ENCODE assay signal across 20 mouse cellular contexts in the genomic region with DNA sequence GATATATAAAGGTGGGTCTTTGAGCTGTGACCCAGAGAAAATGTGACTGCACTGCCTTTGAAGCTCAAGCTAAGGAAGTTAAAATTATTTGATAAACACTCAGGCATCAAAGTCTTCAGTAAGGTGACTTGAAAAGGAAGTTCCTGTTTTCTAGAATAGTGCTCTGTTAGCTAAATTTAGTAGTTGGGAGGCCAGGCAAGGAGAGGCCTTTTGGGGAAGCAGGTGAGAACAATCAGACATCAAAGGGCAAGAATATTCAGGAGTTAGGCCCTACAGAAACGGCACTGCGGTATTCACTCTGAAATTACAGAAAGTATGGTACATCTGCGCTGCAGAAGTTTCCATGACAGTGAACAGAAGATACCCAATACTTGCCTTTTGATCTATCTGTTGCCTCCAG. TPM values are rescaled to one million over a fixed set of nuclear protein-coding genes. Genes with fewer than 3 reads are reported as not detected.
DNase-seq lines count a peak whose midpoint lies in the region; ATAC-seq and TF ChIP-seq lines count a peak whose summit lies in the region.
"Had no signal": no experiment of that assay in that cellular context is flagged by ENCODE, and none has a peak within 500 bp of the region (broad histone marks: within the 10 kb centered on the region; RNA-seq: fewer than 3 reads in every experiment).

No protein-coding gene starts in this region.

- peak; percentile 73 for ATAC-seq in CD4-positive, CD25-positive, alpha-beta regulatory T cell, adult 4 months
- no peak for ATAC-seq in stomach, postnatal 0 days (ENCODE audit: low FRiP score, low TSS enrichment)
- ATAC-seq: lung, postnatal 0 days had no signal

- DNase-seq in B cell, adult 2 months: peak; percentile 16
- peak; percentile 31 for DNase-seq in splenic B cell, adult 2 months (ENCODE audit: low read depth, low spot score)
- no peak for DNase-seq in adrenal gland, postnatal 14 days
- no peak for DNase-seq in stomach, postnatal 0 days (ENCODE audit: low spot score)
- DNase-seq in heart, postnatal 14 days: no peak
- DNase-seq: cerebellum, adult 2 months; kidney, adult 2 months; left cerebral cortex, postnatal 4 days; liver, embryonic 13.5 days had no signal

- H3K36me3 ChIP-seq in splenic B cell, adult 2 months (ENCODE audit: control insufficient read depth, insufficient read depth, low read length, poor library complexity, severe bottlenecking): no peaks in the 10 kb centered on the region
- H3K36me3 ChIP-seq in stomach, postnatal 0 days (ENCODE audit: control insufficient read depth, insufficient read depth, low read length): 0 out of 2 replicates have a peak, but pooled peaks cover 3% of the 10 kb centered on the region
- H3K36me3 ChIP-seq: hindbrain, embryonic 15.5 days; midbrain, embryonic 10.5 days had no signal

- no peak overlapping the region for H3K4me2 ChIP-seq in stomach, postnatal 0 days (replicated peaks; ENCODE audit: low read depth)
- H3K4me2 ChIP-seq: hindbrain, embryonic 15.5 days; liver, embryonic 13.5 days had no signal

- H3K4me3 ChIP-seq in cortical plate, adult 2 months (ENCODE audit: insufficient read depth, low read length): no peak overlapping the region
- no peak overlapping the region for H3K4me3 ChIP-seq in stomach, postnatal 0 days (ENCODE audit: low read depth, low read length)
- H3K4me3 ChIP-seq: hindbrain, embryonic 15.5 days; liver, embryonic 13.5 days; midbrain, embryonic 10.5 days; myocyte had no signal

- H3K9me3 ChIP-seq in stomach, postnatal 0 days (ENCODE audit: control insufficient read depth, low read length): no peaks in the 10 kb centered on the region
- H3K9me3 ChIP-seq: hindbrain, embryonic 15.5 days; liver, embryonic 13.5 days; midbrain, embryonic 10.5 days had no signal

- 68% methylated on average over 3 of the region's 3 CpGs for WGBS in stomach, postnatal 0 days

- intact Hi-C loops in heart, postnatal 14 days (cut with DNase I): no loop called here

- TF ChIP-seq POLR2A in cortical plate, adult 2 months (IDR thresholded peaks at IDR 0.05; ENCODE audit: extremely low read depth, insufficient read depth, low read length): no peak

- peaks cover 1% of the 10 kb centered on the region; the same call in 1 of the 2 replicates for H3K4me1 ChIP-seq in cortical plate, adult 2 months (ENCODE audit: control insufficient read depth, insufficient read depth, low read length)
- no peaks in the 10 kb centered on the region for H3K4me1 ChIP-seq in stomach, postnatal 0 days (replicated peaks; ENCODE audit: control insufficient read depth, insufficient read depth)
- H3K4me1 ChIP-seq: hindbrain, embryonic 15.5 days; midbrain, embryonic 10.5 days had no signal

- H3K27ac ChIP-seq in cortical plate, adult 2 months (ENCODE audit: insufficient read depth, low read length): peak overlapping the region; percentile 76; the same call in 1 of the 2 replicates
- H3K27ac ChIP-seq in stomach, postnatal 0 days (replicated peaks): no peak overlapping the region
- H3K27ac ChIP-seq: hindbrain, embryonic 15.5 days; liver, embryonic 13.5 days; midbrain, embryonic 10.5 days had no signal

- H3K9ac ChIP-seq in stomach, postnatal 0 days (ENCODE audit: low read length): no peak overlapping the region
- H3K9ac ChIP-seq: hindbrain, embryonic 15.5 days; liver, embryonic 13.5 days had no signal

- H3K27me3 ChIP-seq in splenic B cell, adult 2 months (ENCODE audit: control insufficient read depth, insufficient read depth, low read length, poor library complexity, severe bottlenecking): no peaks in the 10 kb centered on the region
- no peaks in the 10 kb centered on the region for H3K27me3 ChIP-seq in stomach, postnatal 0 days (ENCODE audit: control insufficient read depth, insufficient read depth, low read length)
- H3K27me3 ChIP-seq: hindbrain, embryonic 15.5 days; liver, embryonic 13.5 days had no signal

- no peak for TF ChIP-seq EP300 in stomach, postnatal 0 days (optimal IDR thresholded peaks at IDR 0.05)

- no peak for TF ChIP-seq CTCF in cortical plate, adult 2 months (IDR thresholded peaks at IDR 0.05; ENCODE audit: extremely low read depth, insufficient read depth, low read length)
- no peak for TF ChIP-seq CTCF in stomach, postnatal 0 days (IDR thresholded peaks at IDR 0.05; ENCODE audit: low read depth)

RNA-seq across cellular contexts. Expression of a gene that starts 34.5 kb away (rescaled TPM):
- 10 to 100 TPM; 45.0 to 63.7 TPM for polyA plus RNA-seq in CD4-positive, CD25-positive, alpha-beta regulatory T cell, adult 4 months (2017; shearing (Covaris generic))
- 15.8 and 17.2 TPM in 2 replicates for polyA plus RNA-seq in cortical plate, adult 2 months (2012; rRNA removed)
- total RNA-seq in adrenal gland, postnatal 14 days (2021): 55.1 and 62.1 TPM in 2 replicates
- 17.0 and 17.5 TPM in 2 replicates for polyA plus RNA-seq in stomach, postnatal 0 days (2015; fragmentation: Nextera tagmentation; extraction: Ambion mirVana)
- total RNA-seq in heart, postnatal 14 days (2021): 10 to 100 TPM; 30.9 to 34.7 TPM

RNA-seq across cellular contexts. Expression of a gene that starts 40.3 kb away (rescaled TPM):
- not detected for polyA plus RNA-seq in CD4-positive, CD25-positive, alpha-beta regulatory T cell, adult 4 months (2017; shearing (Covaris generic))
- not detected in 2 replicates for polyA plus RNA-seq in cortical plate, adult 2 months (2012; rRNA removed)
- total RNA-seq in adrenal gland, postnatal 14 days (2021): not detected in 2 replicates
- polyA plus RNA-seq in stomach, postnatal 0 days (2015; fragmentation: Nextera tagmentation; extraction: Ambion mirVana): not detected in 2 replicates
- not detected for total RNA-seq in heart, postnatal 14 days (2021)
- total RNA-seq: ES-E14; left cerebral cortex, postnatal 4 days had no signal
- polyA plus RNA-seq: brain, embryonic 14.5 days; cerebellum, adult 2 months; embryonic facial prominence, embryonic 11.5 days; gonadal fat pad, adult 2 months; heart, embryonic 14.5 days; hindbrain, embryonic 15.5 days; kidney, adult 2 months; liver, embryonic 13.5 days; lung, postnatal 0 days; midbrain, embryonic 10.5 days; myocyte had no signal

RNA-seq across cellular contexts. Expression of a gene that starts 52.7 kb away (rescaled TPM):
- 1 to 10 TPM; 1.2 to 2.4 TPM for polyA plus RNA-seq in CD4-positive, CD25-positive, alpha-beta regulatory T cell, adult 4 months (2017; shearing (Covaris generic))
- polyA plus RNA-seq in cortical plate, adult 2 months (2012; rRNA removed): 18.5 and 24.4 TPM in 2 replicates
- total RNA-seq in adrenal gland, postnatal 14 days (2021): 10.1 and 13.1 TPM in 2 replicates
- polyA plus RNA-seq in stomach, postnatal 0 days (2015; fragmentation: Nextera tagmentation; extraction: Ambion mirVana): 7.7 and 8.5 TPM in 2 replicates
- total RNA-seq in heart, postnatal 14 days (2021): 1 to 10 TPM; 2.7 to 2.8 TPM

Comparison
In these comparisons a context has a peak if more than half of its experiments do, and no peak if none do; other contexts are left out.
1. DNase-seq: peak in B cell, adult 2 months (2 of 2) and splenic B cell, adult 2 months (single experiment); none in adrenal gland, postnatal 14 days (single experiment), stomach, postnatal 0 days (single experiment) and heart, postnatal 14 days (0 of 2).